Mouse (Mus musculus) heart, embryonic 16.5 days (tissue): ENCODE results near the gene Sh3bp1. TPM values are rescaled to one million over a fixed set of nuclear protein-coding genes. Genes with fewer than 3 reads are reported as not detected.
A peak's percentile ranks its signal among the peaks of the same experiment; 100 is the strongest.

Experiments
- ATAC-seq: fragments of 200-750 bp; cut with Nextera tagmentation; replicated peaks from 2 replicates; pipeline ENCODE4 v1.8.0; 2017; ENCODE audit warnings: moderate number of reproducible peaks; ENCODE audit not compliant: insufficient read depth, low FRiP score; ENCODE audit errors: extremely low read depth
- H3K27ac ChIP-seq: fragments of 300-500 bp; sonication (generic); 2 replicates; pipeline ENCODE4 v1.5.1; 2014; ENCODE audit warnings: mild to moderate bottlenecking, low read length, control low read depth, moderate library complexity
- H3K27me3 ChIP-seq: fragments of 300-500 bp; sonication (generic); 2 replicates; pipeline ENCODE4 v1.6.1; 2014; ENCODE audit warnings: low read length, mixed read lengths; ENCODE audit not compliant: control insufficient read depth, insufficient read depth
- H3K36me3 ChIP-seq: fragments of 300-500 bp; sonication (generic); 2 replicates; pipeline ENCODE4 v1.6.1; 2014; ENCODE audit not compliant: control insufficient read depth, insufficient read depth
- H3K4me1 ChIP-seq: fragments of 300-500 bp; sonication (generic); 2 replicates; pipeline ENCODE4 v1.6.1; 2014; ENCODE audit warnings: low read length, mixed read lengths; ENCODE audit not compliant: control insufficient read depth, insufficient read depth
- H3K4me2 ChIP-seq: fragments of 300-500 bp; sonication (generic); 2 replicates; pipeline ENCODE4 v1.6.1; 2014; ENCODE audit warnings: low read depth, mild to moderate bottlenecking, control low read depth, low read length
- H3K4me3 ChIP-seq: fragments of 300-500 bp; sonication (generic); 2 replicates; pipeline ENCODE4 v1.5.1; 2014; ENCODE audit warnings: mild to moderate bottlenecking, control low read depth, low read length
- H3K9ac ChIP-seq: fragments of 300-500 bp; sonication (generic); 2 replicates; pipeline ENCODE4 v1.6.1; 2014; ENCODE audit warnings: low read length, control low read depth
- H3K9me3 ChIP-seq: fragments of 300-500 bp; sonication (generic); replicated peaks from 2 replicates; pipeline ENCODE4 v1.6.1; 2016; ENCODE audit warnings: low read length; ENCODE audit not compliant: control insufficient read depth
- WGBS: fragments of 180-500 bp; shearing (Covaris S2); extraction: QIAGEN DNeasy Blood & Tissue Kit; methylation state at CpG from one replicate; pipeline ENCODE4 v1.1.7; 2014; 5-methylcytosine and 5-hydroxymethylcytosine counted together
- polyA plus RNA-seq: library from polyadenylated mRNA; unstranded; fragments of >200 nt; fragmentation: Nextera tagmentation; extraction: Ambion mirVana; gene quantifications from 2 replicates; pipeline ENCODE4 v1.2.1, GENCODE M21; 2015

The Sh3bp1 gene
- polyA plus RNA-seq, 1 experiment from 2014 or later: 19.8 TPM

DNA sequence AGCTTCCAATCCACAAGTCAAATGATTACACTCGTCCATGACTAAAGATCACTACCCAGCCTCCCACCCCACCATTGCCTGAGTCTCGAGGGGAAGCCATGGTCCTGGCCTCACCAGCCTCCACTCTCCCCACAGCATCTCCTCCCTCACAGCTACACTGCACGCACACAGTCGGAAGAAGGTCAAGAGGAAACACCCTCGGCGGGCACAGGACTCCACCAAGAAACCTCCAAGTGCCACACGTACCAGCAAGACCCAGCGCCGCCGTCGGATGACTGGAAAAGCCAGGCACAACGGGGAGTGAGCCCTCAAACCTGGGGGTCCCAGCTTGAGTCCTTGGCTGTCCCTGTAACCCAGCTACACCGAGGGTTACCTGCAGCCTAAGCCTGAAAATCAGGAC lies 40.8 kb downstream of the Sh3bp1 start:
- H3K36me3 ChIP-seq: peaks cover 25% of the 10 kb centered on the region
- WGBS: 89% methylated on average over 13 of the region's 13 CpGs
- ATAC-seq: no peak

GRCm38 (mm10) chr15:78942663-78943062 lies 43.1 kb downstream of the Sh3bp1 start:
- Histone ChIP-seq H3K27me3 (peaks cover 6% of the 10 kb centered on the region), H3K9ac (peak overlapping the region; percentile 77)

More for the DNA sequence above, 40.8 kb downstream of the Sh3bp1 start:
- Histone ChIP-seq H3K27me3 (no peaks in the 10 kb centered on the region), H3K9ac (no peak overlapping the region), H3K4me3 (no peak overlapping the region), H3K9me3 (no peaks in the 10 kb centered on the region), H3K4me1 (peaks cover 12% of the 10 kb centered on the region), H3K27ac (no peak overlapping the region), H3K4me2 (no peak overlapping the region)

DNA sequence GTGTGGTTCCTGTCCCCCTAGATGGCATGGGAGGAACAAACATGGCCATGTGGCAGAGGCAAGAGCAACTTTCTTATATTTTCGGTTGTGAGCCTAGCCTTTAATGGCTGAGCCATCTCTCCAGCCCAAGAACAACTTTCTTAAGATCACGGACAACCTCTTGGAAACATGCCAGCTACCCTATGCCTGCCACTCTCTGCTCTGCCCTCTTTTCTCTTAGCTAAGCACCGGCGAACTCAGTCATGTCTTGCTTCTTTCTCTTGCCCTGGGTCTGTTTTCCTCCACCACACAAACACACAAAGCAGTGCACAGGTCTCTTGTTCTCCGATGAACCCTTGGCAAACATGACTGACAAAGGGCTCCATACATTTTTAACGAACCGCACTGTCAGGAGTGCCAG lies 46.7 kb downstream of the Sh3bp1 start:
- Histone ChIP-seq H3K4me2 (no peak overlapping the region), H3K27ac (no peak overlapping the region), H3K36me3 (peaks cover 4% of the 10 kb centered on the region; the same call in 1 of the 2 replicates), H3K4me3 (no peak overlapping the region), H3K4me1 (peaks cover 9% of the 10 kb centered on the region), H3K27me3 (peaks cover 6% of the 10 kb centered on the region), H3K9ac (no peak overlapping the region), H3K9me3 (no peaks in the 10 kb centered on the region)
- no peak for ATAC-seq
- WGBS: 73% methylated on average over 7 of the region's 7 CpGs

More at GRCm38 (mm10) chr15:78942663-78943062, 43.1 kb downstream of the Sh3bp1 start:
- peak; percentile 62 for ATAC-seq
- WGBS: 5% methylated on average over 9 of the region's 9 CpGs
- Histone ChIP-seq H3K27ac (no peak overlapping the region), H3K36me3 (peaks cover 21% of the 10 kb centered on the region), H3K4me3 (peak overlapping the region; percentile 52), H3K4me2 (peak overlapping the region; percentile 72), H3K9me3 (no peaks in the 10 kb centered on the region), H3K4me1 (peaks cover 5% of the 10 kb centered on the region)

DNA sequence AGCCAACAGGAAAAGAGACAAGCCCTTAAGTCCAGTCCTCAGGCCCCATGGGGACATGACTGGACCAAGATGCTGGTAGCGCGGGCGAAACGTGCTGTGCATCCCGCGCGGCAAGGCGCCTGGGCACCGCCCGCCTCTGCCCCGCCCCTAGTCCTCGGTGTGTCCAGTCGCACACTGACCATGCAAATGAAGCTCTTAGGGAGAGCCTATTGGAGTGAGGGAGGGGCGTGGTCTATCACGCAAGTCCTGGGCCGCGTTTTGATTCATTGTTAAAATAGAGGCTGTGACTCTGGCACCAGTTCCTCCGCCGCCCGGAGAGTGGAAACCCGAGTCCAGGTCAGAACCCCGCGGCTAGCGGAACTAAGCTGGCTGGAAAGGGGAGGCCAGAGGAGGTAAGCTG lies 48.1 kb downstream of the Sh3bp1 start, which contains the start of gene Triobp:
Triobp (plus strand) TSS at position 68 of the 400 bp plus-strand sequence.
- Histone ChIP-seq H3K9ac (peak within 1 kb of the TSS; percentile 73), H3K27me3 (peaks cover 6% of the 10 kb centered on the region), H3K4me2 (peak within 1 kb of the TSS; percentile 85), H3K4me1 (peaks cover 6% of the 10 kb centered on the region), H3K27ac (peak within 1 kb of the TSS; percentile 31; the same call in 1 of the 2 replicates), H3K9me3 (no peaks in the 10 kb centered on the region), H3K36me3 (no peaks in the 10 kb centered on the region), H3K4me3 (peak within 1 kb of the TSS; percentile 54)
- ATAC-seq: peak; percentile 97
- under 1% methylated on average over 24 of the region's 24 CpGs for WGBS

- peak overlapping the region; percentile 54 for H3K4me3 ChIP-seq
These were observed 48.7 kb downstream of the Sh3bp1 start for GRCm38 (mm10) chr15:78948152-78948725.

GRCm38 (mm10) chr15:78948883-78949282 lies 49.3 kb downstream of the Sh3bp1 start:
- WGBS: 94% methylated on average over 3 of the region's 3 CpGs
- Histone ChIP-seq H3K9ac (no peak overlapping the region), H3K4me3 (no peak overlapping the region)

More at GRCm38 (mm10) chr15:78948152-78948725, 48.7 kb downstream of the Sh3bp1 start:
- Histone ChIP-seq H3K4me1 (peaks cover 3% of the 10 kb centered on the region; the same call in 1 of the 2 replicates), H3K36me3 (no peaks in the 10 kb centered on the region), H3K9me3 (no peaks in the 10 kb centered on the region), H3K9ac (peak overlapping the region; percentile 73), H3K27ac (peak overlapping the region; percentile 31; the same call in 1 of the 2 replicates), H3K4me2 (peak overlapping the region; percentile 85), H3K27me3 (peaks cover 6% of the 10 kb centered on the region)
- no peak for ATAC-seq
- WGBS: 5% methylated on average over 11 of the region's 11 CpGs

GRCm38 (mm10) chr15:78955663-78956062 lies 56.1 kb downstream of the Sh3bp1 start:
- no peaks in the 10 kb centered on the region for H3K27me3 ChIP-seq
- no peak overlapping the region for H3K27ac ChIP-seq
- no peaks in the 10 kb centered on the region for H3K4me1 ChIP-seq
- no peak for ATAC-seq
- no peaks in the 10 kb centered on the region for H3K9me3 ChIP-seq
- 64% methylated on average over 3 of the region's 3 CpGs for WGBS
- no peak overlapping the region for H3K4me2 ChIP-seq
- no peak overlapping the region for H3K4me3 ChIP-seq
- no peak overlapping the region for H3K9ac ChIP-seq
- no peaks in the 10 kb centered on the region for H3K36me3 ChIP-seq

More at GRCm38 (mm10) chr15:78948883-78949282, 49.3 kb downstream of the Sh3bp1 start:
- H3K9me3 ChIP-seq: no peaks in the 10 kb centered on the region
- no peak overlapping the region for H3K27ac ChIP-seq
- peaks cover 6% of the 10 kb centered on the region for H3K27me3 ChIP-seq
- H3K4me2 ChIP-seq: no peak overlapping the region
- no peak for ATAC-seq
- no peaks in the 10 kb centered on the region for H3K36me3 ChIP-seq
- peaks cover 3% of the 10 kb centered on the region; the same call in 1 of the 2 replicates for H3K4me1 ChIP-seq

GRCm38 (mm10) chr15:78956351-78956750 lies 56.8 kb downstream of the Sh3bp1 start:
- H3K9ac ChIP-seq: no peak overlapping the region
- H3K9me3 ChIP-seq: no peaks in the 10 kb centered on the region
- no peak overlapping the region for H3K4me2 ChIP-seq
- no peaks in the 10 kb centered on the region for H3K27me3 ChIP-seq
- H3K4me3 ChIP-seq: no peak overlapping the region
- H3K4me1 ChIP-seq: no peaks in the 10 kb centered on the region
- WGBS: 69% methylated on average over 4 of the region's 4 CpGs
- H3K27ac ChIP-seq: no peak overlapping the region
- ATAC-seq: no peak
- H3K36me3 ChIP-seq: no peaks in the 10 kb centered on the region

GRCm38 (mm10) chr15:78957021-78957420 lies 57.5 kb downstream of the Sh3bp1 start:
- no peak for ATAC-seq
- Histone ChIP-seq H3K9ac (no peak overlapping the region), H3K36me3 (no peaks in the 10 kb centered on the region), H3K4me2 (no peak overlapping the region), H3K9me3 (no peaks in the 10 kb centered on the region), H3K4me1 (no peaks in the 10 kb centered on the region), H3K27me3 (no peaks in the 10 kb centered on the region), H3K4me3 (no peak overlapping the region), H3K27ac (no peak overlapping the region)
- 42% methylated on average over 15 of the region's 15 CpGs for WGBS
